Mouse (Mus musculus) embryonic facial prominence, embryonic 10.5 days (tissue): ENCODE results near the gene Frmd6. TPM values are rescaled to one million over a fixed set of nuclear protein-coding genes. Genes with fewer than 3 reads are reported as not detected.

Experiments used
- DNase-seq: peaks from one replicate; pipeline ENCODE4 v3.0.0-alpha.2; 2017; ENCODE audit warnings: low spot score
- H3K27ac ChIP-seq: fragments of 300-500 bp; sonication (generic); replicated peaks from 2 replicates; pipeline ENCODE4 v1.5.1; 2016; ENCODE audit warnings: mild to moderate bottlenecking
- H3K27me3 ChIP-seq: fragments of 300-500 bp; sonication (generic); replicated peaks from 2 replicates; pipeline ENCODE4 v1.6.1; 2016; ENCODE audit warnings: low read depth, mild to moderate bottlenecking; ENCODE audit not compliant: poor library complexity, severe bottlenecking
- H3K36me3 ChIP-seq: fragments of 300-500 bp; sonication (generic); replicated peaks from 2 replicates; pipeline ENCODE4 v1.6.1; 2016; ENCODE audit warnings: mild to moderate bottlenecking, moderate library complexity
- H3K4me1 ChIP-seq: fragments of 300-500 bp; sonication (generic); 2 replicates; pipeline ENCODE4 v1.6.1; 2016
- H3K4me3 ChIP-seq: fragments of 300-500 bp; sonication (generic); 2 replicates; pipeline ENCODE4 v1.5.1; 2016; ENCODE audit warnings: mild to moderate bottlenecking, moderate library complexity
- H3K9me3 ChIP-seq: fragments of 300-500 bp; sonication (generic); 2 replicates; pipeline ENCODE4 v1.6.1; 2016; ENCODE audit warnings: mild to moderate bottlenecking
- WGBS: fragments of 180-500 bp; shearing (Covaris S2); methylation state at CpG from one replicate; pipeline ENCODE4 v1.1.7; 2016; 5-methylcytosine and 5-hydroxymethylcytosine counted together
- polyA plus RNA-seq: library from polyadenylated mRNA; unstranded; fragments of >200 nt; fragmentation: Nextera tagmentation; extraction: Ambion mirVana; gene quantifications from 2 replicates; pipeline ENCODE4 v1.2.1, GENCODE M21; 2016

Gene Frmd6
- polyA plus RNA-seq, 1 experiment from 2014 or later, result 54.5 TPM

- no peaks in the 10 kb centered on the region for H3K4me1 ChIP-seq
- peaks cover 97% of the 10 kb centered on the region for H3K36me3 ChIP-seq
- H3K27me3 ChIP-seq, result no peaks in the 10 kb centered on the region
- H3K27ac ChIP-seq, result no peak overlapping the region
- no peak overlapping the region for H3K4me3 ChIP-seq
- no peak for DNase-seq
- H3K9me3 ChIP-seq, result no peaks in the 10 kb centered on the region
- WGBS, result 91% methylated on average over 8 of the region's 8 CpGs
Measured at GRCm38 (mm10) chr12:70890874-70891470, 65.7 kb downstream of the Frmd6 start.

- Histone ChIP-seq H3K9me3 (no peaks in the 10 kb centered on the region), H3K4me1 (no peaks in the 10 kb centered on the region), H3K4me3 (no peak overlapping the region), H3K36me3 (peaks cover 98% of the 10 kb centered on the region), H3K27me3 (no peaks in the 10 kb centered on the region), H3K27ac (no peak overlapping the region)
- DNase-seq, result no peak
- 87% methylated on average over 7 of the region's 7 CpGs for WGBS
Measured at GRCm38 (mm10) chr12:70895275-70895674, 70.0 kb downstream of the Frmd6 start.

GRCm38 (mm10) chr12:70896068-70896467, 70.8 kb downstream of the Frmd6 start:
- H3K4me1 ChIP-seq, result no peaks in the 10 kb centered on the region
- H3K36me3 ChIP-seq, result peaks cover 96% of the 10 kb centered on the region
- no peak for DNase-seq
- H3K27me3 ChIP-seq, result no peaks in the 10 kb centered on the region
- no peak overlapping the region for H3K4me3 ChIP-seq
- no peak overlapping the region for H3K27ac ChIP-seq
- H3K9me3 ChIP-seq, result no peaks in the 10 kb centered on the region
- WGBS, result 92% methylated on average over 10 of the region's 10 CpGs

- no peaks in the 10 kb centered on the region for H3K9me3 ChIP-seq
- no peak overlapping the region for H3K4me3 ChIP-seq
- no peak overlapping the region for H3K27ac ChIP-seq
- H3K27me3 ChIP-seq, result no peaks in the 10 kb centered on the region
- no peaks in the 10 kb centered on the region for H3K4me1 ChIP-seq
- no peak for DNase-seq
- H3K36me3 ChIP-seq, result peaks cover 94% of the 10 kb centered on the region
- 81% methylated on average over 8 of the region's 8 CpGs for WGBS
Measured at GRCm38 (mm10) chr12:70897434-70897833, 72.1 kb downstream of the Frmd6 start.

- no peak for DNase-seq
- Histone ChIP-seq H3K9me3 (no peaks in the 10 kb centered on the region), H3K4me3 (no peak overlapping the region), H3K27me3 (no peaks in the 10 kb centered on the region), H3K36me3 (peaks cover 94% of the 10 kb centered on the region), H3K27ac (no peak overlapping the region), H3K4me1 (no peaks in the 10 kb centered on the region)
- 85% methylated on average over 8 of the region's 8 CpGs for WGBS
Measured at GRCm38 (mm10) chr12:70898450-70898849, 73.1 kb downstream of the Frmd6 start.

GRCm38 (mm10) chr12:70904471-70904870, 79.2 kb downstream of the Frmd6 start:
- H3K4me1 ChIP-seq, result peaks cover 8% of the 10 kb centered on the region; the same call in 1 of the 2 replicates
- no peak overlapping the region for H3K27ac ChIP-seq
- peak; percentile 3 for DNase-seq
- 92% methylated on average over 10 of the region's 10 CpGs for WGBS
- H3K36me3 ChIP-seq, result peaks cover 42% of the 10 kb centered on the region
- H3K27me3 ChIP-seq, result no peaks in the 10 kb centered on the region
- no peak overlapping the region for H3K4me3 ChIP-seq
- H3K9me3 ChIP-seq, result no peaks in the 10 kb centered on the region

GRCm38 (mm10) chr12:70906867-70907266, 81.6 kb downstream of the Frmd6 start:
- H3K9me3 ChIP-seq, result no peaks in the 10 kb centered on the region
- H3K4me3 ChIP-seq, result no peak overlapping the region
- H3K4me1 ChIP-seq, result peaks cover 17% of the 10 kb centered on the region
- 83% methylated on average over 9 of the region's 9 CpGs for WGBS
- no peaks in the 10 kb centered on the region for H3K27me3 ChIP-seq
- no peak overlapping the region for H3K27ac ChIP-seq
- DNase-seq, result no peak
- H3K36me3 ChIP-seq, result peaks cover 22% of the 10 kb centered on the region

- 86% methylated on average over 11 of the region's 11 CpGs for WGBS
- H3K27me3 ChIP-seq, result no peaks in the 10 kb centered on the region
- no peak overlapping the region for H3K4me3 ChIP-seq
- no peak for DNase-seq
- H3K36me3 ChIP-seq, result peaks cover 15% of the 10 kb centered on the region
- H3K27ac ChIP-seq, result no peak overlapping the region
- peaks cover 21% of the 10 kb centered on the region for H3K4me1 ChIP-seq
- no peaks in the 10 kb centered on the region for H3K9me3 ChIP-seq
Measured at GRCm38 (mm10) chr12:70907651-70908050, 82.3 kb downstream of the Frmd6 start.

- Histone ChIP-seq H3K27me3 (no peaks in the 10 kb centered on the region), H3K36me3 (peaks cover 11% of the 10 kb centered on the region)
Measured at GRCm38 (mm10) chr12:70908076-70908475, 82.8 kb downstream of the Frmd6 start.

GRCm38 (mm10) chr12:70910241-70910720, 85.0 kb downstream of the Frmd6 start:
- H3K27ac ChIP-seq, result no peak overlapping the region
- no peak overlapping the region for H3K4me3 ChIP-seq
- peak; percentile 84 for DNase-seq
- H3K27me3 ChIP-seq, result no peaks in the 10 kb centered on the region
- WGBS, result 11% methylated on average over 9 of the region's 9 CpGs
- H3K36me3 ChIP-seq, result no peaks in the 10 kb centered on the region; the same call in 1 of the 2 replicates
- no peaks in the 10 kb centered on the region for H3K9me3 ChIP-seq
- peaks cover 21% of the 10 kb centered on the region for H3K4me1 ChIP-seq

More at GRCm38 (mm10) chr12:70908076-70908475, 82.8 kb downstream of the Frmd6 start:
- Histone ChIP-seq H3K4me1 (peaks cover 21% of the 10 kb centered on the region), H3K27ac (no peak overlapping the region), H3K9me3 (no peaks in the 10 kb centered on the region), H3K4me3 (no peak overlapping the region)
- no peak for DNase-seq
- 82% methylated on average over 4 of the region's 4 CpGs for WGBS

- H3K27me3 ChIP-seq, result no peaks in the 10 kb centered on the region
- no peak overlapping the region for H3K27ac ChIP-seq
- H3K4me1 ChIP-seq, result peaks cover 21% of the 10 kb centered on the region
- H3K9me3 ChIP-seq, result no peaks in the 10 kb centered on the region
- no peak overlapping the region for H3K4me3 ChIP-seq
- no peaks in the 10 kb centered on the region; the same call in 1 of the 2 replicates for H3K36me3 ChIP-seq
- 13% methylated on average over 5 of the region's 5 CpGs for WGBS
- DNase-seq, result peak; percentile 85
Measured at GRCm38 (mm10) chr12:70911029-70911428, 85.7 kb downstream of the Frmd6 start.

GRCm38 (mm10) chr12:70911676-70912379, 86.5 kb downstream of the Frmd6 start:
- H3K27ac ChIP-seq, result no peak overlapping the region
- WGBS, result 74% methylated on average over 17 of the region's 17 CpGs
- no peak for DNase-seq
- H3K9me3 ChIP-seq, result no peaks in the 10 kb centered on the region
- no peak overlapping the region for H3K4me3 ChIP-seq
- peaks cover 21% of the 10 kb centered on the region for H3K4me1 ChIP-seq
- H3K36me3 ChIP-seq, result no peaks in the 10 kb centered on the region
- H3K27me3 ChIP-seq, result no peaks in the 10 kb centered on the region

- Histone ChIP-seq H3K4me3 (no peak overlapping the region), H3K27me3 (no peaks in the 10 kb centered on the region), H3K9me3 (no peaks in the 10 kb centered on the region), H3K4me1 (peaks cover 13% of the 10 kb centered on the region), H3K36me3 (no peaks in the 10 kb centered on the region), H3K27ac (no peak overlapping the region)
- DNase-seq, result peak; percentile 64
- WGBS, result 48% methylated on average over 3 of the region's 3 CpGs
Measured at GRCm38 (mm10) chr12:70913429-70913828, 88.1 kb downstream of the Frmd6 start.
